Mouse (Mus musculus): Measurements from ENCODE around the gene 9530077C05Rik.
"Not testable (repeated sequence)": the region's sequence is repeated elsewhere in the genome, so short reads cannot be mapped to it uniquely, and the experiment has no call there.

The 9530077C05Rik gene

GRCm38 (mm10) chr9:22420491-22420890 lies 9.2 kb downstream of the 9530077C05Rik start:
- DNase-seq = no peak

GRCm38 (mm10) chr9:22422559-22422958 lies 11.2 kb downstream of the 9530077C05Rik start:
- DNase-seq = no peak

DNA sequence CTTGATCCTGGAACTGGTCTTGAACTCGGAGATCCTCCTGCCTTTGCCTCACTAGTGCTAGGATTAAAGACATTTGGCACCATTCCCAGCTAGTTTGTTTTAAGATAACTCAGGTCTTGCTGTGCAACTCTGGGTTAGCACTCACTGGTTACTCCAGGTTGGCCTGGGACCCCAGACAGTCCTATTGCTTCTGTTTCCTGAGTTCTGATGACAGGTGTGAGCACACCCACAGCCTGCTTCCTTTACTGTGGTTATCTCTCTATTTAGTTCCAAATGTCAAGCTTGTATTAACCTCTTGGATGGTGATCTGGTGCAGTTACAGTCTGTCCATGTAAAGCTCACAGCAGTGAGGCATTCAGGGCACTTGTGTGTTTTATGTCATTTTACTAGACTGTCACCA lies 12.2 kb downstream of the 9530077C05Rik start:
- DNase-seq = no peak

DNA sequence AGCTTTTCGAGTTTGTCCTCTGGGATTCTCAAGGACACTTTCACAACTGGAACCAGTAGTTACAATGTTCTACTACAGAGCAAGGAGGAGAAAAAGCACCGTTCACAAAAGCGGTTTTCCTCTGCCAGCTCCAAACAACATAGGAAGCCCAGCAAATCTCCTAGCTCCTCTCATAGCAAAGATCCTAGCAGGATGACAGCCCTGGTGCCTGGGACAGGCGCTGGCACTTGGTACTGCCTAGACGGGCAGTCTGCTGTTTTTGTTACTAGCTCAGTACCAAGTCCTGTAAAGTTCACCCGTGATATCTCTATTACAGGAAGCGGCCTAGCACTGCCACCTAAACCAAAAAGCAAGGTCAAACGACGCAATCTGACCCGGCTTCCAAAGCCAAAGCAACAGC lies 12.9 kb downstream of the 9530077C05Rik start:
- no peak for DNase-seq

GRCm38 (mm10) chr9:22424719-22425118 lies 13.4 kb downstream of the 9530077C05Rik start:
- DNase-seq = no peak

- DNase-seq = no peak
Observed at GRCm38 (mm10) chr9:22428028-22428665, 16.8 kb downstream of the 9530077C05Rik start.

- DNase-seq = no peak
Observed at GRCm38 (mm10) chr9:22428666-22429410, 17.5 kb downstream of the 9530077C05Rik start.

DNA sequence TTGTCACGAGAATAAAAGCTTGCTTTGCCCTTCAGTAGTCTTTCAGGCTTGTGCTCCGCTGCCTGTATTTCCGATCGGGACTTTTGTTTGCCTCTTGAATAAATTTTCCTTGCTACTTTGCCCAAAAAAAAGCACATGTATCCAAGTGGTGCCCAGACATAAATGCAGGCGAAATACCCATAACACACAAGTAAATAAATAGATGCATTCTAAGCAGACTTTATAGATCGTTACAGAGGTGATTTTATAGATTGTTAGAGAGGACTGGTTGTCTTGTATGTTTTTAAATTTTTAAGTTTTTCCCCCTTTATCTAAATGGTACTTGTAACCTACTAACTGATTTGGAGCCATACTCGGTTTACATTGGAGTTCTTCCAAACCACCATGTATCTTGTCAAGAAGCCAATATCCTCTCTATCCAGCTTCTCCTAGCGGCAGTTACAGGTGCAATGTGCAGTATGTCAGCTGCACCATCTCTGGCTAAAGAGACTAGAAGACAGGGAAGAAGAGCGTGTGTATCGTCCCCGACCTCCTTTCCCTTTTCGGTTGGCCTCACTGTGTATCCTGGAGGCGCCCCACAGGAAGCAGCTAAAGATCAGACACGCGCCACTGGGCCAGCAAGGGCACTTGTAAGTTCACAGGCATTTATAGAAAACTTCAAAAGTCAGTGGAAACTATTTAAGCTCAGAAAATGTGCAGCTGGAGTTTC lies 18.4 kb downstream of the 9530077C05Rik start:
- peak; percentile 25 to 47 for DNase-seq

DNA sequence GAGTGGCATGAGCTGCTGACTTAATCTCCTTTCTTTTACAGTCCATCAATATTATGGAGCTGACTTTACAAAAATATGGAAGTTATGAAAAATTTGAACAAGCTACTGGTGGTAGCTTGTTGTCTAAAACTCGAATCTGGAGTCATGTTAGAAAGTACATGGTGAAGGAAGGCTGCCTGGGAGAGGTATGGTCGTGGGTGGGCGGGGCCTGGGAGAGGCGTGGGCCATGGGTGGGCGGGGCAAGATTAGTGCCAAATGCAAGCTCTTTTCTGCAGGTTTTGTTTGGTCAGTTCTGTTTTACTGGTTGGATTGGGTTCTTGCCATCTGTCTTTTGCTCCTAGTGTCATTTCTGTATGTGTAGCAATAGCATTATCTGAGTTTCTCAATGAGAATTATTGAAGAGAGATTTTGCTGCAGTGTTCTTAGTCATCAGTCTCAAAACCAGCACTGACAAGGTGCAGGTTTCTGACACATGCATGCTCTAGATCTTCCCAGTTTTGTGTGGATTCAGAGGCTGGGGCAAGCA lies 19.1 kb downstream of the 9530077C05Rik start:
- no peak for DNase-seq

- no peak for DNase-seq
Observed at GRCm38 (mm10) chr9:22433221-22433620, 21.9 kb downstream of the 9530077C05Rik start.

DNA sequence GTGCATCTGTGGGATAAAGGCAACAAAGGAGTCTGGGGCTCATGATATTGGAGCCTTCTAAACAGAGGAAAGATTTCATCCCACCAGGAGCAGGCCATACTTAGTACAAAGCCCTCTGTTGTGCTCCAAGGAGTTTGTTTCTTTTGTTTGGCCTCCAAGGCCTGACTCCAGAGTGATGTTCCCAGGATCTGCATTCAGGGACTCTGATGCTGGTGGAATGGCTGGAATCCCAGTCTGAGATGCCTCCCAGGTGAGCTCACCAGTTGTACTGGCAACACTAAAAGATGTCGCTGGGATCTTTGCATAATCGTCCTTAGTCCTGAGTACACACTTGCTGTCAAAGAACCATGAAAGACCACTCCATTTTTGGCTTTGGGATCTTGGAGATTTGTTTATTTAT lies 22.8 kb downstream of the 9530077C05Rik start:
- DNase-seq = no peak

DNA sequence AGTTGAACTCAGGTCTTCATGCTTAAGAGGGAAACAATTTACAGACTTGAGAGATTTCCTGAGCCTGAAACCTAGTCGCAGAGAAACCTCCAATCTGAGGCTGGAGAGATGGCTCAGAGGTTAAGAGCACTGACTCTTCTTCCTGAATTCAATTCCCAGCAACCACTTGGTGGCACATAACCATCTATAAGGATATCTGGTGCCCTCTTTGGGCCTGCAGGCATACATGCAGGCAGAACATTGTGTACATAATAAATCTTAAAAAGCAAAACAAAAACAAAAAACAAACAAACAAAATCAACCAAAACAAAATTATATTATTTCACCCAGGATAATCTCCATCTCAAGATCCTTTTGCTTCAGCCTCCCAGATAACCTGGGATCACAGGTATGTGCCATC lies 27.5 kb downstream of the 9530077C05Rik start:
- no peak for DNase-seq

GRCm38 (mm10) chr9:22443157-22443556 lies 31.8 kb downstream of the 9530077C05Rik start:
- no peak for DNase-seq

DNA sequence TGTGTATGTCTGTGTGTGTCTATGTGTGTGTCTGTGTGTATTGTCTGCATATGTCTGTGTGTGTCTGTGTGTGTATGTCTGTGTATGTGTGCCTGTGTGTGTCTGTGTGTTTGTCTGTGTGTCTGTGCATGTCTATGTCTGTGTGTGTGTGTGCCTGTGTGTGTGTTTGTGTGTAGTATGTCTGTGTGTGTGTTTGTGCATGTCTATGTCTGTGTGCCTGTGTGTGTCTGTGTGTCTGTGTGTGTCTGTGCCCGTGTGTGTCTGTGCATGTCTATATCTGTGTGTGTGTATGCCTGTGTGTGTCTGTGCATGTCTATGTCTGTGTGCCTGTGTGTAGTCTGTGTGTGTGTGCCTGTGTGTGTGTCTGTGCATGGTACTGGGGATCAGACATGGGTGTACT lies 33.8 kb downstream of the 9530077C05Rik start:
- DNase-seq = no peak

DNA sequence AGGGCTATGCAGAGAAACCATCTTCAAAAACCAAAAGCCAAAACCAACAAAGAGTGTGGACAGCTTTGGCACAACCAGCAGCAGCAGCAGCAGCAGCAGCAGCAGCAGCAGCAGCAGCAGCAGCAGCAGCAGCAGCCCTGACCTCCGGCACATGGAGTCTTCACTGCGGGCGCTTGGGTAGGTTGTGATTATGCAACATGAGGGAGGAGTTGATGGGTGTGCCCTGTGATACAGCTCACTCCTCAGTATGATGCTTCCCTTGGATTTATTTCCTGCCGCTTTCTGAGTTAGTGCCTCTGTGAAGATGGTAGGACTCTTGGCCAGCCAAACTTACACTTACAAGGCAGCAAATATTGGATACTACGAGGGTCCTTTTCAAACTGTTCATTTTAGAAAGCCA lies 35.9 kb downstream of the 9530077C05Rik start:
- DNase-seq = no peak

GRCm38 (mm10) chr9:22448420-22448819 lies 37.1 kb downstream of the 9530077C05Rik start:
- DNase-seq = no peak

DNA sequence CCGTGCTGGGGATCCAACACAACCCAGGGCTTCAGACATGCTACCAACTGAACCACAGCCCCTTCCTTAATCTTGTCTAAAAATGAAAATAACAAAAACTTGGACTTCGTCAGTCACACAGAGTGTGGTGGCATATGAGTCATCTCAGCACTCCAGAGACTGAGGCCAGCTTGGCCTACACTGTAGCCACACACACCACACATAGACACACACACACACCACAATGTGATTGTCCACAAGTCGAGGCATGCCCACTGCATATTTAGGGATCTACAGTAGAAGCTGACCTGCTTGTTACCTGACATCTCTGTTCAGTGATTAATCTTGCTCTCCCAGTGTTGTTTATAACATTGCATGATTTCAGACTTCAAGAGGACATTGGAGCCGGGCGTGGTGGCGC lies 37.9 kb downstream of the 9530077C05Rik start:
- no peak for DNase-seq

GRCm38 (mm10) chr9:22452697-22453096 lies 41.4 kb downstream of the 9530077C05Rik start:
- DNase-seq = no peak

DNA sequence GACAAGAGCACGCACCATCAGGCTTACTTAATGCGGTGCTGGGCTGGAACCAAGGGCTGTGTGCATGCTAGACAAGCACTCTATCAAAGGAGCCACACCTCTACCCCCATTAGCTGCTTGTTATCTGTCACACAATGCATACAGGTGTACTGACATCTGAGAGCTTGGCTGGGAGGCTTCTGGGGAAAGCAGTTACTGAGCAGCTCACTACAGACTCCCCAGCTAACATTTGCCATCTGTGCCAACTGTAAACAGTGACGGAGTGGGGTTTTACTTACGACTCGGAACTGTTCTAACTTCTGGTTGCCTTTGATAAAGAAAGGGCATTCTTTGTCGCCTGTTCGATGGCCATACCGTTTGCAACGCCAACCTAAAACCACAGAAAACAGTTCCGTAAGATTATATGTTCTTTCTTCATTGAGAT lies 42.2 kb downstream of the 9530077C05Rik start:
- no peak for DNase-seq

DNA sequence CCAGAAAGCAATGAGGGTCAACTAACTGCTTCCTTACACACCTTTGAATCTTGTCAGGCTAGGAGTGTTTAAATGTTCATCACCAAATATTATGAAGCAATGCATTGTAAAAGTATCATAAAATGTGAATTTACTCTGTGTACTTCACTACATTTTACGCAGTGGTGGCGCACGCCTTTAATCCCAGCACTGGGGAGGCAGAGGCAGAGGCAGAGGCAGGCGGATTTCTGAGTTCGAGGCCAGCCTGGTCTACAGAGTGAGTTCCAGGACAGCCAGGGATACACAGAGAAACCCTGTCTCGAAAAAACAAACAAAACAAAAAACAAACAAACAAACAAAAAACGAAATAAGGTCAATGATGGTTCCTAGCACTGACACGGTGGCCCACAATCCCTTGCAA lies 42.7 kb downstream of the 9530077C05Rik start, which contains the start of gene Gm17545:
Gene Gm17545, plus strand, starts transcription at position 301 of the 400 bp plus-strand sequence.
- not testable (repeated sequence) for DNase-seq

DNA sequence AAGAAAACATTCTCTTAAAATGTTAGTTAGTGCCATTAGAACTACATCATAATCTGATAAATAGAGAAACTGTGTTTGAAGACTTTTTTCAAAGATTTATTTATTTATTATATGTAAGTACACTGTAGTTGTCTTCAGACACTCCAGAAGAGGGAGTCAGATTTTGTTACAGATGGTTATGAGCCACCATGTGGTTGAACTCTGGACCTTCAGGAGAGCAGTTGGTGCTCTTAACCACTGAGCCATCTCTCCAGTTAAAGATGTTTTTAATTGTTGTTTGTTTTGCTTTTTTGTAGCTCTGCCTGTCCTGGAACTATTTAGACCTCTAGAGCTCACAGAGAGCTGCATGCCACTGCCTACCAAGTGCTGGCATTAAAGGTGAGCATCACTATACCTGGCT lies 43.7 kb downstream of the 9530077C05Rik start:
- no peak for DNase-seq

GRCm38 (mm10) chr9:22457142-22457835 lies 46.0 kb downstream of the 9530077C05Rik start:
- DNase-seq = no peak

DNA sequence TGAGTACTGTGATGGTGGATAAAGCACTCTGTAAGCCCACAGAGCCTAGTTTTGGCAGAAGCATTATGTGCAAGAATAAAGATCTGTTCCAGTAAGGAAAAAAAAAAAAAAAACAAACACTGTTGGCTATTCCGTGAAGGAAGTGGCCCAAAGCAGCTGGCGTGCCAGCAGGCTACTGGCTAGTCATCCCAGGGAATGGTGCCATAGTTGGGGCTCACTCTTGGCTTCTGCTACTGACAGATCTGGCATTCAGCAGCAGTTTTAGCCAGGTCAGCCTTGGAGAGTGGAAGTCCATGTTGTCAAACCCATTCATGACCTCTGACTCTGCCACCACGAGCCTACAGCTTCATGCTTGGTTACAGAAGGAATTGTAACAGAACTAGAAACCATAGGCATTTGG lies 50.6 kb downstream of the 9530077C05Rik start:
- no peak for DNase-seq

Data from thymus, adult 18-20 months (tissue).